Mouse (Mus musculus): ENCODE data around the gene Itpr2.

GRCm38 (mm10) chr6:146324541-146325204 is 177.3 kb downstream of the Itpr2 start:
- TF ChIP-seq POLR2A (IDR thresholded peaks at IDR 0.05; ENCODE audit: borderline replicate concordance, low read depth, low read length) (no peak), CTCF (IDR thresholded peaks at IDR 0.05; ENCODE audit: low read depth, low read length) (no peak)
